Mouse (Mus musculus) lung, postnatal 25 days (tissue): ENCODE measurements around the gene Mettl1.
"Not testable (repeated sequence)": the region's sequence is repeated elsewhere in the genome, so short reads cannot be mapped to it uniquely, and the experiment has no call there.

Experiments
- DNase-seq: peaks from one replicate; pipeline ENCODE4 v3.0.0; 2022; ENCODE audit warnings: low spot score

Gene Mettl1

GRCm38 (mm10) chr10:127047954-127048353, 6.7 kb downstream of the Mettl1 start, which contains the start of gene Cyp27b1:
Gene Cyp27b1, plus strand, starts transcription at chr10:127048250.
- no peak for DNase-seq

DNA sequence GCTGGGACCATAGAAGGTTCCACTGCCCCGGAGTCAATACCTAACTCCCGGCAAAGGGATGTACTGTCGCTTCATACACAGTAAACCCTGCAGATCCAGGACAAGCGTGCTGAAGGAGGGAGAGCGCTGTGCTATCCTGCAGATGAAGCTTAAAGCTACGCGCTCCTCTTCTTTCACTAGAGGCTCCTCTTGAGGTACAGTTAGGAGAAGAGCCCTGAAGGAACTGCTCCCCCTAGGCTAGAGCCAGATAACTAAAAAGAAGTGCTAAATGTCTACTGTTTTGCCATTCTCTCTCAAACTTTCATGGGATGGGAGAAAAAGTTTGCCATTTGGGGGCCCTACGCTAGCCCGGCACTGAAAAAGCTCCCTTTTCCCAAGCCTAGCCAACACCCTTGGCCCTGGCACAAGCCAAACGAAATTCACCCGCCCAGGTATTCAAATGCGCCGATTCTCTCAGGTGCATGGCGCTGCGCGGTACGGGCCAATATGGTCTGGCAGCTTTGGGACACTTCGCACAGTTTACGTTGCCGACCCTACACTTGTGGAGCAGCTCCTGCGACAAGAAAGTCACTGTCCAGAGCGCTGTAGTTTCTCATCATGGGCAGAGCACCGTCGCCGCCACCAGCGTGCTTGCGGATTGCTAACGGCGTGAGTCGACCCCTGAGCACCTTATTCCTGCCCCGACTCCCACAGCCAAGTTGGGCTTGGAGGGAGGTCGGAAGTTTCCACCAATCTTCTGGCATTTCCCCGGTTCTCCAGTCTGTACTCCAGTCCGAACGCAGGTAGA, 7.6 kb downstream of the Mettl1 start:
- DNase-seq, result no peak

DNA sequence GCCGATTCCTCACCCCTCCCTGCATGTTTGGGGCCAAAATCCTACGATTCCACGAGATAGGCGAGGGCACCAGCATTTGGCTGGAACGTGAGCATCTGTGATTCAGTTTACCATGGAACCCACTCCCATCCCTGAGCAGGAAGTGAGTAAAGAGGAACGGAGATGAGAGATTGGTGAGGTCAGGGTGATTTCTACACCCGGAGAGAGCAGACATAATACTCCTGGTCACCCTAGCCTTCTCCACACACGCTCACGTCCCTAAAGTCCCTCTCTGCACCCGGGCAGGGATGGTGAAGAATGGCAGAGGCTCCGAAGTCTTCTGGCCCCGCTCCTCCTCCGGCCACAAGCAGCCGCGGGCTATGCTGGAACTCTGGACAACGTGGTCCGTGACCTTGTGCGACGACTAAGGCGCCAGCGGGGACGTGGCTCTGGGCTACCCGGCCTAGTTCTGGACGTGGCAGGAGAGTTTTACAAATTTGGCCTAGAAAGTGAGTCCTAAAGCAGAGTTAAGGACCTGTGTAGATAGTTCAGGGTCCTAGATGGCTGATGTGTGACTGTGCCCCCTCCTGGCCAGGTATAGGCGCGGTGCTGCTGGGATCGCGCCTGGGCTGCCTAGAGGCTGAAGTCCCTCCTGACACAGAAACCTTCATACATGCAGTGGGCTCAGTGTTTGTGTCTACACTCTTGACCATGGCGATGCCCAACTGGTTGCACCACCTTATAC, 8.3 kb downstream of the Mettl1 start:
- DNase-seq, result no peak

DNA sequence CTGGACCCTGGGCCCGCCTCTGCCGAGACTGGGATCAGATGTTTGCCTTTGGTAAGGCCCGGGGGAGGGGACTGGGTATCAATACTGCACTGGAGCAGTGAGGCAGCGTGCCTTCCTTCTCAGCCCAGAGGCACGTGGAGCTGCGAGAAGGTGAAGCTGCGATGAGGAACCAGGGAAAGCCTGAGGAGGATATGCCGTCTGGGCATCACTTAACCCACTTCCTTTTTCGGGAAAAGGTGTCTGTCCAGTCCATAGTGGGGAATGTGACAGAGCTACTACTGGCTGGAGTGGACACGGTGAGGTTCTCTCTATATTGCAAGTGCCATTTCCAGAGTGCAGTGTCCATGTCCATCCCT, 8.9 kb downstream of the Mettl1 start:
- no peak for DNase-seq

DNA sequence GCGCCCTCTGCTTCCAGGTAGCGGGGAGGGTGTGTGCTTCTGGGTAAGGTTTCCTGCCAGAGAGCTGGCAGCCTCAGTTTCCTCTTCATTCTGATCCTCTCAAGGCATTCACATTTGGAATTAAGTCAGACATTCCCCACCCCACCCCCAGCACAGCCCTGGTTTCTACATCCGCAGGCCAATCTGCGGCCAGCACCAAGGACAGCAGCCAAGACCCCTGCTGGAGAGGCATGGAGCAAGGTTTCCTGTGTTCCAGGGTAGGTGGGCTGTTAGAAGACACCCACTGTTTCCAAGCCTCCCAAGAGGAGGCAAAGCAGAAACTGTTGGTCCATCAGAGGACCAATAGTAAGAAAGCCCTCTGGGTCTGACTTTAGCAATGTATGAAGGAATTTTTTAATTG, 13.4 kb downstream of the Mettl1 start:
- no peak for DNase-seq

GRCm38 (mm10) chr10:127055406-127055805, 14.2 kb downstream of the Mettl1 start:
- DNase-seq, result no peak

DNA sequence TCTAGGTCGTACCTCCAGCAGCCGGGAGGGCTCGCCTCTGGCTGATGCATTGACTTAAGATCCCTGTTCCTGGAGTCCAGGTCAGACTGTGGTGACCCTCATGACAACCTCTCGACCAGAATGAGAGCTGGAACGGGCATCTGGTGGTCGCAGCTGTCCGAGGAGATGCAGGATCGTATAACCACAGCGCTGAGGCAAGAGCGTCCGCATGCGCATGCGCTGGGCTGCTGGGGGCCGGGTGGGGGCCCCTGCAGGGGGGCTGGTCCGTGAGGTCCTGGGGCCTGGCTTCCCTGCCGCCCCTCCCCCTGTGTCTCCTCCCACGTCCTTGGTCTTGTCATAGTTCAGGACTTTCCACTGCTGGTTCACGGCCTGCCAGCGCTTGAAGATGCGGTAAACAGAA, 15.3 kb downstream of the Mettl1 start:
- no peak for DNase-seq

DNA sequence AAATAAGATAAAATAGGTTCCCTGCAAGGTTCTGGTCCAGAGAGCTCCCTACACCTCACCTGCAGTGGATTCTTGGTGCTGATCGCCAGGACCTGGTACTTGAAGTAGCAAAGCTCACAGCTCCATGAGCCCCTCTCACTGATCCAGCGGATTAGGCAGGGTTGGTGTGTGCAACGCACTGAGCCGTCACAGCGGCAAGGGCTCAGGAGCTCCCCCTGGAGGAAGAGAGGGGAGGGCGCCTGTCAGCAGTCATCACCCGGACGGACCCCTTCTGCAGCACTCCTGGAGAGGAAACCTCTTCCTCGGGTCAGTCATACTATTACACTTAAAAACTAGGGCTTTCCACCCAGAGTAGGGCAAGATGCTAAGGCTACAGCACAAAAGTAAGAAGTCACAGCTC, 16.9 kb downstream of the Mettl1 start:
- peak; percentile 79 for DNase-seq

DNA sequence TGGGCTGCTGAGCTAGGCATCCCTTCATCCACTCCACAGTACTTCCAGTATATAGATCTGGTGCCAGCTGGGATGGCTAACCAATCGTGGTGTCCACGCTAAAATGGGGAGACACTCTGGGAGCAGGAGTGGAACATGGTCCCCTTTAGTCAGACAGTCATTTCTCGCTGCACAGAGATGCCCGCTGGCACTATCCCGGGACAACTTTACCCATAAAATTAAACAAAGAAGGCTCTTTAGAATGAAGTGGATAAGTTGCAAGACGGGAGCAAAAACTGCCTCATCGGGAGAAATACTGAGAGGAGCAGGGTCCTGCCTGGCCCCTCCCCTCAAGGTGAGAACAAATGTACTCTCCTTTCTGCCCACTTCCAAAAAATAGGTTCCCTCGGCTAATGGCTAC, 17.5 kb downstream of the Mettl1 start:
- DNase-seq, result no peak

DNA sequence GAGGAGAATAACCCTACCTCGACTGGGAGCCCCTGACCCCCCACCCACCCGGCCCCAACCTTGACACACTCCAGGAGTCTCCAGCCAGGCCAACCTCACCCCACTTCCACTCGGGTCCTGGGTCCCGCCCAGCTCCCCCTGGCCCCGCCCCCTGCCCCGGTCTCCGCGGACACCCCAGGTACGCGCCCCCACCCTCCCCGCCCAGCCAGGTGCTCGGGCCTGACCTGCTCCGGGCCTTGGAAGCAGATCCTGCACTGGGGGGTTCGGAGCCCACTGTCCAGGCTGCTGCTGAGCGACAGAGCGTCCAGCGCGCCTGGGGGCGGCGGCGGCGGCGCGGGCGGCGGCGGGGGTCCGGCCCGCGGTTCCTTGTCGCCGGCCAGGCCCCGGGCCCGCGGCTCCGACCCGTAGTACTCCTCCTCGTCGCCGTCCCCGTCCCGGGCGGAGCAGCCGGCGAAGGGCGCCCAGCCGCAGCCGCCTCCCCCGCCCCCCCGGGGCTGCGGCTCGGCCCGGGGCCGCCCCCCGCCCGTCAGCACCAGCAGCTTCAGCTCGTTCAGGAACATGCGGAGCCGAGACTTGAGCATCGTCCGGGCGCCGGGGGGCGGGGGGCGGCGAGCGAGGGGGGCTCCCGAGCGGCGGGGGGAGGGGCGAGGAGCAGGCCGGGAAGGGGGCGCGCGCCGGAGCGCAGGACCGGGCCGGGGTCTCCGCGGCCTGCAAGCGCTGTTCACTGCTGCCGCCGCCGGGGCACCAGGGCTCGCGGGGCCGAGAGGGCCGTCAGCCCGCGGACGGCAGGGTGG, 18.2 kb downstream of the Mettl1 start:
- DNase-seq, result no peak

GRCm38 (mm10) chr10:127059968-127060916, 19.0 kb downstream of the Mettl1 start, which contains the start of gene March9:
Gene March9, minus strand, starts transcription at chr10:127060184.
- DNase-seq, result peak; percentile 82

- no peak for DNase-seq
Observed at GRCm38 (mm10) chr10:127061085-127061484, 19.9 kb downstream of the Mettl1 start.

DNA sequence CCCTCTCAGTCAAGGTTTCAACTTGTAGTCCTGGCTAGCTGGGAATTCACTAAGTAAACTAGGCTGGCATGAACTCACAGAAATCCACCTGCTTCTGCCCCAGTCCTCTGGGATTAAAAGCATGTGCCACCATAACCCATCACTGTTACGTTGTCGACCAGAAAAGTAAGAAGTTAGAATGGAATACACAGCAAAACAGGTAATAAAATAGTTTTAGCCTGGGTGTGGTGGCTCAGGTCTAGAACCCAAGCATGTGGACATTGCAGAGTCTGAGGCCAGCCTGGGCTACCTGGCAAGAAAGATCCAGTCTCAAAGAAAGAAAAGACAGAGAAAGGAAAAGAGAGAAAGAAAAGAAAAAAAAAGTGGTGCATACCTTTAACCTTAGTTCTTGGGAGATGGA, 20.3 kb downstream of the Mettl1 start:
- no peak for DNase-seq

GRCm38 (mm10) chr10:127062101-127062500, 20.9 kb downstream of the Mettl1 start:
- DNase-seq, result not testable (repeated sequence)

DNA sequence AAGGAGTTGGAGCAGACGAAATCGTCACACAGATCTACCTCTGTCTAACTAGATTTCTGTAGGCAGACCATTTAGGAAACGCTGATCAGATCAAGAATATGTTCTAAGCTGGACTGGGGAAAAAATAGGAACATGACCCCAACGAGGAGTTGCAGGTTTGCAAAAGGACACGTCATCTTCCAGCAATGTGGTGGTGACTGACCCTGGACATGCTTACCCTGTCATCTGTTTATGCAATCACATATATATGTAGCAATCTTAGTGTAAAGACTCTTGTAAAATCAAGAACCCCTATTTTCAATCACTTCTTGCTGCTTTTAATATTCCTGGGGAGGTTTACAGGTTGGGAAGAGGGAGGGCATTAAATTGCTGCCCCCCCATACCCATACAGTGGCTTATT, 21.3 kb downstream of the Mettl1 start:
- DNase-seq, result no peak

DNA sequence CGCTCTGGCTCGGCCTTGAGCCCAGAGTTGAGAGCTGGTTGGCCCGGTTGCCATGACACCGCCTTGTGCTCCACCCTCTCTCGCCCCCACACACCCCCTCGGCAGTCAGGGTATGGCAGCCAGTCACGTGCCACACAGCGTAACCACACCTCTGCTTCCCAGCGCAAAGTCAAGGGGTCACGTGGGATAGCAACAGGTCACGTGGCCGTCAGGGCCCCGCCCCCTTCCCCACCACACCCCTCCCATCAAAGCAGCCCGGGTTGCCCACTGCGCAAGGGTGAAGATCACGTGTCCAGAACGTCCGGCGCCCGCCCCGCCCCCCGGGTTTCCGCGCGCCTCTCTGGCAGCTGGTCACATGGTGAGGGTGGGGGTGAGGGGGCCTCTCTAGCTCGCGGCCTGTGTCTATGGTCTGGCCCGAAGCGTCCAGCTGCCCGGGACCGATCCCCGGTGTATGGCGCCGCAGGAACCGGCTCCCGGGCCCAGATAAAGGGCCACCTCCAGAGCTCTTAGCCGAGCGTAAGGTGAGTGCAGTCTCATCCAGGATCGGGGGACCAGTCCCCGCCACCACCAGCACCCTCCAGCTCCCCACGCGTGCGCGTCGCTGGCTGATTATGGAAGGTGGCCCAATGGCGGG, 22.1 kb downstream of the Mettl1 start, which contains the start of gene Cdk4:
Gene Cdk4 (plus strand): TSS at position 296 of the 634 bp plus-strand sequence.
- DNase-seq, result peak; percentile 98

DNA sequence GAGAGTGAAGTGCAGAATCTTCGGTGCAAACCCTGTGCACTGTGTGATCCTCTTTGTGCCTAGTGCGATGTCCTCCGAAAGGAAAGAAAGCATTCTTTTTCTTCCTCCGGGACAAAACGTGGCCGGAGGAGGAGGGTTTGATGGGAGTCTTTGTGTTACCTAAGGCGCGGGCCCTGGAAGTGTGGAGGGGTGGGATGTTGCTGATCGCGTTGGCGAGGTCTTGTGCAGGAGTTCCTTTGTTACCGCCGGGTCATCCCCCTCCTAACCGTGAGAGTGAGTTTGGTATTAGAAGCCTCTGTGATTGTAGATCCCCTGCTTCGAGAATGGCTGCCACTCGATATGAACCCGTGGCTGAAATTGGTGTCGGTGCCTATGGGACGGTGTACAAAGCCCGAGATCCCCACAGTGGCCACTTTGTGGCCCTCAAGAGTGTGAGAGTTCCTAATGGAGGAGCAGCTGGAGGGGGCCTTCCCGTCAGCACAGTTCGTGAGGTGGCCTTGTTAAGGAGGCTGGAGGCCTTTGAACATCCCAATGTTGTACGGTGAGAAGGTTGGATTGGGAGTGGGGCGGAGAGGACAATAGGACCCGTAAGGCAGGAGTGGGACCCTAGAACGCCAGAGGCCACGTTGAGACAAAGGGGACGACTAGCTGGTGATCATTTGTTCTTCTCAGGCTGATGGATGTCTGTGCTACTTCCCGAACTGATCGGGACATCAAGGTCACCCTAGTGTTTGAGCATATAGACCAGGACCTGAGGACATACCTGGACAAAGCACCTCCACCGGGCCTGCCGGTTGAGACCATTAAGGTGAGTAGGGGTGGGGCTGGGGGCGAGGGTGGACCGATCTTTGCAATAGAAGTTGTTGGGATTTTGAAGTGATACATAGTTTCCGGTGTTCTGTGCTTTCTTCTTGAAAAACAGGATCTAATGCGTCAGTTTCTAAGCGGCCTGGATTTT, 23.0 kb downstream of the Mettl1 start:
- DNase-seq, result no peak

GRCm38 (mm10) chr10:127065981-127066380, 24.8 kb downstream of the Mettl1 start:
- DNase-seq, result no peak

DNA sequence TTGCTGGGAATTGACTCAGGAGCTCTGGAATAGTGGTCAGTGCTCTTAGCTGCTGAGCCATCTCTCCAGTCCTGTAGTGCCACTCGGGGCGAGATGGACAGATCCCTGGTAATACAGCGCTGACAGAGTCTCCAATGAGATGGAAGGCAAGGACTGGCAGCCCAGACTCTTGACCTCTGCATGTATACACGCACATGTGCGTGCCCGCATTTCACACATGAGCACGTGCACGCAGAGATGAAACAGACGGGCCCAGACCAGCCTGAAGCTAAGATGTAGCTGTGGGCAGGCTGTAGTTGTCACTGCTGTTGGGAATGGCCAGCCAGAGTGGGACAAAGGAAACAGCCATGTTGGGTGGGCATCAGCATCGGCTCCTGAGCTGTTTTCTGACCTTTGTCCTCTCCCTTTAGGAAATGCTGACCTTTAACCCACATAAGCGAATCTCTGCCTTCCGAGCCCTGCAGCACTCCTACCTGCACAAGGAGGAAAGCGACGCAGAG, 25.4 kb downstream of the Mettl1 start:
- DNase-seq, result no peak
